Mouse (Mus musculus) lung, postnatal 0 days (tissue): ENCODE measurements around the gene Baiap2l1. TPM values are rescaled to one million over a fixed set of nuclear protein-coding genes. Genes with fewer than 3 reads are reported as not detected.

Source experiments
- ATAC-seq: fragments of 200-750 bp; cut with Nextera tagmentation; 2 replicates; pipeline ENCODE4 v1.8.0; 2017; ENCODE audit warnings: moderate library complexity
- DNase-seq: peaks from one replicate; pipeline ENCODE4 v3.0.0-alpha.2; 2016; ENCODE audit warnings: low spot score
- H3K27ac ChIP-seq: fragments of 300-500 bp; sonication (generic); 2 replicates; pipeline ENCODE4 v1.5.1; 2014; ENCODE audit warnings: antibody characterized with exemption, mild to moderate bottlenecking, low read length, mixed read lengths
- H3K27me3 ChIP-seq: fragments of 300-500 bp; sonication (generic); replicated peaks from 2 replicates; pipeline ENCODE4 v1.6.1; 2014; ENCODE audit warnings: low read length, mixed read lengths; ENCODE audit not compliant: insufficient read depth
- H3K36me3 ChIP-seq: fragments of 300-500 bp; sonication (generic); 2 replicates; pipeline ENCODE4 v1.6.1; 2014; ENCODE audit warnings: low read length, mixed read lengths; ENCODE audit not compliant: insufficient read depth
- H3K4me1 ChIP-seq: fragments of 300-500 bp; sonication (generic); 2 replicates; pipeline ENCODE4 v1.6.1; 2014; ENCODE audit warnings: antibody characterized with exemption, low read depth, low read length, mixed read lengths; ENCODE audit not compliant: insufficient read depth
- H3K4me2 ChIP-seq: fragments of 300-500 bp; sonication (generic); replicated peaks from 2 replicates; pipeline ENCODE4 v1.6.1; 2014; ENCODE audit warnings: low read depth, mild to moderate bottlenecking, low read length, moderate library complexity, mixed read lengths
- H3K4me3 ChIP-seq: fragments of 300-500 bp; sonication (generic); 2 replicates; pipeline ENCODE4 v1.5.1; 2014; ENCODE audit warnings: low read depth, low read length
- H3K9ac ChIP-seq: fragments of 300-500 bp; sonication (generic); replicated peaks from 2 replicates; pipeline ENCODE4 v1.6.1; 2014; ENCODE audit warnings: low read depth, mild to moderate bottlenecking
- H3K9me3 ChIP-seq: fragments of 300-500 bp; sonication (generic); 2 replicates; pipeline ENCODE4 v1.6.1; 2016; ENCODE audit warnings: low read length, mixed read lengths
- CTCF ChIP-seq: IDR thresholded peaks from 2 replicates; pipeline ENCODE4 v1.5.1; 2016; ENCODE audit warnings: antibody characterized with exemption, mild to moderate bottlenecking
- EP300 ChIP-seq: IDR thresholded peaks from 2 replicates; pipeline ENCODE4 v1.6.1; 2016; ENCODE audit warnings: antibody characterized with exemption, mild to moderate bottlenecking, control low read depth
- WGBS: fragments of 180-500 bp; shearing (Covaris S2); extraction: QIAGEN DNeasy Blood & Tissue Kit; methylation state at CpG from one replicate; pipeline ENCODE4 v1.1.7; 2014; 5-methylcytosine and 5-hydroxymethylcytosine counted together
- polyA plus RNA-seq: library from polyadenylated mRNA; unstranded; fragments of >200 nt; fragmentation: Nextera tagmentation; extraction: Ambion mirVana; gene quantifications from 2 replicates; pipeline ENCODE4 v1.2.1, GENCODE M21; 2015

The Baiap2l1 gene
- polyA plus RNA-seq, 1 experiment from 2014 or later, result 18.3 TPM

- peaks cover 13% of the 10 kb centered on the region; the same call in 1 of the 2 replicates for H3K4me1 ChIP-seq
- no peaks in the 10 kb centered on the region for H3K9me3 ChIP-seq
- no peak overlapping the region for H3K4me3 ChIP-seq
- no peak for ATAC-seq
- DNase-seq, result no peak
- no peak overlapping the region for H3K9ac ChIP-seq
- H3K36me3 ChIP-seq, result no peaks in the 10 kb centered on the region
- no peaks in the 10 kb centered on the region for H3K27me3 ChIP-seq
- 80% methylated on average over 13 of the region's 13 CpGs for WGBS
- no peak overlapping the region for H3K4me2 ChIP-seq
- H3K27ac ChIP-seq, result no peak overlapping the region
- TF ChIP-seq EP300 (no peak), CTCF (no peak)
These were observed 105.9 kb downstream of the Baiap2l1 start for GRCm38 (mm10) chr5:144251876-144252577.

- ATAC-seq (no peak), DNase-seq (no peak)
- Histone ChIP-seq H3K4me1 (peaks cover 15% of the 10 kb centered on the region; the same call in 1 of the 2 replicates), H3K27me3 (no peaks in the 10 kb centered on the region), H3K4me2 (no peak overlapping the region), H3K27ac (no peak overlapping the region), H3K9me3 (no peaks in the 10 kb centered on the region), H3K4me3 (no peak overlapping the region), H3K9ac (no peak overlapping the region), H3K36me3 (no peaks in the 10 kb centered on the region)
- no peak for TF ChIP-seq EP300
- TF ChIP-seq CTCF, result peak; percentile 60
- WGBS, result 80% methylated on average over 3 of the region's 3 CpGs
These were observed 108.0 kb downstream of the Baiap2l1 start for GRCm38 (mm10) chr5:144249871-144250270.

GRCm38 (mm10) chr5:144247906-144248585 is 109.9 kb downstream of the Baiap2l1 start:
- Histone ChIP-seq H3K36me3 (no peaks in the 10 kb centered on the region), H3K4me3 (no peak overlapping the region), H3K4me1 (peaks cover 10% of the 10 kb centered on the region; the same call in 1 of the 2 replicates), H3K9ac (no peak overlapping the region), H3K4me2 (0 out of 2 replicates have a peak overlapping the region, but pooled peaks have one; percentile 1), H3K9me3 (no peaks in the 10 kb centered on the region), H3K27me3 (no peaks in the 10 kb centered on the region), H3K27ac (peak overlapping the region; percentile 64; the same call in 1 of the 2 replicates)
- WGBS, result 34% methylated on average over 10 of the region's 10 CpGs
- ATAC-seq (peak; percentile 87), DNase-seq (peak; percentile 92)
- no peak for TF ChIP-seq CTCF
- peak; percentile 94 for TF ChIP-seq EP300

- H3K27me3 ChIP-seq, result no peaks in the 10 kb centered on the region
- no peak overlapping the region for H3K4me2 ChIP-seq
- H3K4me3 ChIP-seq, result no peak overlapping the region
- H3K9me3 ChIP-seq, result no peaks in the 10 kb centered on the region
- H3K36me3 ChIP-seq, result no peaks in the 10 kb centered on the region
- TF ChIP-seq CTCF, result no peak
- TF ChIP-seq EP300, result no peak
- ATAC-seq, result no peak; the same call in 1 of the 2 replicates
- 46% methylated on average over 10 of the region's 10 CpGs for WGBS
- peaks cover 10% of the 10 kb centered on the region; the same call in 1 of the 2 replicates for H3K4me1 ChIP-seq
- H3K27ac ChIP-seq, result peak overlapping the region; percentile 64
- H3K9ac ChIP-seq, result no peak overlapping the region
- DNase-seq, result no peak
These were observed 110.6 kb downstream of the Baiap2l1 start for GRCm38 (mm10) chr5:144247307-144247706.

- TF ChIP-seq EP300, result no peak
- TF ChIP-seq CTCF, result no peak
- H3K4me2 ChIP-seq, result no peak overlapping the region
- H3K27me3 ChIP-seq, result no peaks in the 10 kb centered on the region
- no peaks in the 10 kb centered on the region for H3K9me3 ChIP-seq
- DNase-seq (no peak), ATAC-seq (no peak)
- no peak overlapping the region for H3K4me3 ChIP-seq
- H3K4me1 ChIP-seq, result peaks cover 10% of the 10 kb centered on the region; the same call in 1 of the 2 replicates
- 0 out of 2 replicates have a peak overlapping the region, but pooled peaks have one; percentile 64 for H3K27ac ChIP-seq
- 41% methylated on average over 7 of the region's 7 CpGs for WGBS
- H3K9ac ChIP-seq, result no peak overlapping the region
- H3K36me3 ChIP-seq, result no peaks in the 10 kb centered on the region
These were observed 111.2 kb downstream of the Baiap2l1 start for GRCm38 (mm10) chr5:144246669-144247068.

- H3K27me3 ChIP-seq, result no peaks in the 10 kb centered on the region
- DNase-seq (no peak), ATAC-seq (no peak)
These were observed 112.3 kb downstream of the Baiap2l1 start for GRCm38 (mm10) chr5:144245592-144245991.

More at GRCm38 (mm10) chr5:144245592-144245991, 112.3 kb downstream of the Baiap2l1 start:
- Histone ChIP-seq H3K9me3 (no peaks in the 10 kb centered on the region), H3K36me3 (no peaks in the 10 kb centered on the region), H3K4me3 (no peak overlapping the region), H3K4me2 (no peak overlapping the region), H3K4me1 (peaks cover 10% of the 10 kb centered on the region; the same call in 1 of the 2 replicates), H3K27ac (no peak overlapping the region), H3K9ac (no peak overlapping the region)
- WGBS, result 73% methylated on average over 2 of the region's 2 CpGs
- TF ChIP-seq CTCF, result no peak
- no peak for TF ChIP-seq EP300
